8 mouse cellular contexts compared by ENCODE assay signal in genomic region chr4:137356674-137357510, GRCm38 (mm10). TPM values are rescaled to one million over a fixed set of nuclear protein-coding genes. Genes with fewer than 3 reads are reported as not detected.
DNase-seq lines count a peak whose midpoint lies in the region; ATAC-seq lines count a peak whose summit lies in the region.

No protein-coding gene starts in this region.

- H3K9me3 ChIP-seq in midbrain, embryonic 10.5 days (replicated peaks), result no peaks in the 10 kb centered on the region

- WGBS in midbrain, embryonic 10.5 days, result under 1% methylated on average over 63 of the region's 90 CpGs

- no peaks in the 10 kb centered on the region for H3K36me3 ChIP-seq in midbrain, embryonic 10.5 days

- peak overlapping the region; percentile 92 for H3K4me3 ChIP-seq in midbrain, embryonic 10.5 days

- peak; percentile 50 for DNase-seq in T-cell, adult 2 months (ENCODE audit: low spot score)
- DNase-seq in cerebellum, postnatal 4 days (ENCODE audit: low spot score in 2 of 2), result peak; percentile 31 to 65
- peak; percentile 80 for DNase-seq in gastrocnemius, postnatal 10 days
- peak; percentile 74 for DNase-seq in induced T-regulatory cell, adult 2 months (ENCODE audit: low read depth)
- DNase-seq in left cerebral cortex, postnatal 36 days (ENCODE audit: low spot score in 2 of 2), result peak; percentile 62 to 68
- DNase-seq in midbrain, embryonic 10.5 days (ENCODE audit: low spot score), result peak; percentile 75
- peak; percentile 52 for DNase-seq in right cerebral cortex, postnatal 4 days

- intact Hi-C loops in left cerebral cortex, postnatal 36 days (cut with DNase I), result no loop called here

- H3K4me1 ChIP-seq in midbrain, embryonic 10.5 days, result peaks cover 29% of the 10 kb centered on the region

- no peak; the same call in 1 of the 2 replicates for ATAC-seq in megakaryocyte-erythroid progenitor cell, adult 5-6 weeks (replicated peaks; ENCODE audit: low FRiP score, low TSS enrichment, poor library complexity, severe bottlenecking)

- H3K27ac ChIP-seq in midbrain, embryonic 10.5 days (replicated peaks), result peak overlapping the region; percentile 100

- peaks cover 6% of the 10 kb centered on the region; the same call in 1 of the 2 replicates for H3K27me3 ChIP-seq in midbrain, embryonic 10.5 days (ENCODE audit: low read depth, poor library complexity, severe bottlenecking)

RNA-seq across cellular contexts. Expression of gene Cdc42, which starts 0.6 kb away (rescaled TPM):
- 100 to 1,000 TPM; 256 to 266 TPM for total RNA-seq in gastrocnemius, postnatal 10 days (2021)
- total RNA-seq in left cerebral cortex, postnatal 36 days (2021), result 100 to 1,000 TPM; 311 to 333 TPM
- 605 and 627 TPM in 2 replicates for polyA plus RNA-seq in midbrain, embryonic 10.5 days (2016; fragmentation: Nextera tagmentation; extraction: Ambion mirVana)
- 264 and 276 TPM in 2 replicates for total RNA-seq in megakaryocyte-erythroid progenitor cell, adult 5-6 weeks (2014; fragmentation: Nextera tagmentation)
- total RNA-seq in megakaryocyte-erythroid progenitor cell, adult 5-6 weeks (2017), result 406 and 434 TPM in 2 replicates

RNA-seq across cellular contexts. Expression of gene Cela3a, which starts 52.7 kb away (rescaled TPM):
- total RNA-seq in gastrocnemius, postnatal 10 days (2021), result not detected
- not detected for total RNA-seq in left cerebral cortex, postnatal 36 days (2021)
- not detected in 2 replicates for polyA plus RNA-seq in midbrain, embryonic 10.5 days (2016; fragmentation: Nextera tagmentation; extraction: Ambion mirVana)
- not detected in 2 replicates for total RNA-seq in megakaryocyte-erythroid progenitor cell, adult 5-6 weeks (2014; fragmentation: Nextera tagmentation)
- total RNA-seq in megakaryocyte-erythroid progenitor cell, adult 5-6 weeks (2017), result not detected in 2 replicates
